Mouse (Mus musculus): ENCODE data around the gene Vps52.
A peak's percentile ranks its signal among the peaks of the same experiment; 100 is the strongest.
"Not testable (repeated sequence)": the region's sequence is repeated elsewhere in the genome, so short reads cannot be mapped to it uniquely, and the experiment has no call there.

The Vps52 gene

DNA sequence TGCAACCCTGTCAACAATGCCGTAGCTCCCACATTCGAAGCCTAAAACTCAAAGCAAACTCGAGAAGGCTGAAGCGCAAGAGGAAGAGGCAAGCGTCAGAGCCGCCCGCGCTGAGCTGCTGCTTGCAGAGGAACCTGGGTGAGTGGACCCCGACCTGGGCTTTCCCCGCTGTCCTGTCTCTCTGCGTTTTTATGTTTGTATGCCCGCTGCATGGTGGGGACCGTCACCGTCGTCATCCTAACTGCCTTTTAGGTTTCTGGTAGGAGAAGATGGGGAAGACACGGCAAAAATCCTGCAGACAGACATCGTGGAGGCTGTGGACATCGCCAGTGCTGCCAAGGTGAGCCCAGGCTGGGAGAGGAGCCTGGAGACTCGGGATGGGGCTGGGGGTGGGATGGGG, 14.2 kb upstream of the Vps52 start:
- no peak for DNase-seq (ENCODE audit: low read depth, low spot score)

DNA sequence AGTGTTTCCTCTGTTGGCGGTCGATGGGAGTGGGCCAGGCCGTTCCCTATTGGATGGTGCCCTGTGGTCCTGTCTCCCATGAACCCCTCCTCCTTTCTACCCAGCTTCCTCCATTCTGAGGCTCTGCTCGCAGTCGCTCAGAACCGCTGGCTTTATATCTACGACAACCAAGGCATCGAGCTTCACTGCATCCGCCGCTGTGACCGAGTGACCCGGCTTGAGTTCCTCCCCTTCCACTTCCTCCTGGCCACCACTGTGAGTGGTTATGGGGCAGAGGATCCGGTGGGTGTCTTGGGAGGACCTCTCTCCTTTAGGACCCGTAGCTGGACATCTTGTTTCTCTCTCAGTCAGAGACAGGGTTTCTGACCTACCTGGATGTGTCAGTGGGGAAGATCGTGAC, 12.2 kb upstream of the Vps52 start:
- DNase-seq (ENCODE audit: low read depth, low spot score), result no peak

DNA sequence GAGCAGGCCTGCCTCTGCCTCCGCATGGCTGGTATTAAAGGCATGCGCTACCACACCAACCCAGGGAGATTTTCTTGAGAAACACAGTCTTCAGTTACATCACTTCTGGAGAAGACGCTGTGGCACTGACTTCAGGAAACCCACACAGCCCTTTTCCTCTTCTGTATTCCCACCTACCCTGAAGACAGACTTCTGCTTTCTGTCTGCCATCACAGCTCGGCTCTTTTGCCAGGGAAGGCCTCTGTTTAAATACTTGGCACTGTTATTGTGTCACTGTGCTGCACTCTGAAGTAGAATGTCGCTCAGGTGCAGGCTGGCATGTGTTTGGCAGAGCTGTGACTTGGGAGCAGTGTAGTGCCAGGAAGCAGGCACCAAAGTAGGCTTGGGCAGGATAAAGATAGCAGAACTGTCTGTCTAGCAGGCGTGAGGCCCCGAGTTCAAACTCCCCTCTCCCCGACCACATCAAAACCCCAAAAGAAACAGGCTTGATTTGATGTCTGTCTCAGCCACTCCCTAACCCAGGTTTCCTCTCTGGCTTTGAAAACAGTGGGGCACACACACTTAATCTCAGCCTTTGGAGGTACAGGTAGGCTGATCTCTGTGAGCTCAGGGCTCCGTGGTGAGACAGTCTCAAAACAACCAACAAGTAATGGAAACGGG, 8.1 kb upstream of the Vps52 start:
- no peak for DNase-seq (ENCODE audit: low read depth, low spot score)

DNA sequence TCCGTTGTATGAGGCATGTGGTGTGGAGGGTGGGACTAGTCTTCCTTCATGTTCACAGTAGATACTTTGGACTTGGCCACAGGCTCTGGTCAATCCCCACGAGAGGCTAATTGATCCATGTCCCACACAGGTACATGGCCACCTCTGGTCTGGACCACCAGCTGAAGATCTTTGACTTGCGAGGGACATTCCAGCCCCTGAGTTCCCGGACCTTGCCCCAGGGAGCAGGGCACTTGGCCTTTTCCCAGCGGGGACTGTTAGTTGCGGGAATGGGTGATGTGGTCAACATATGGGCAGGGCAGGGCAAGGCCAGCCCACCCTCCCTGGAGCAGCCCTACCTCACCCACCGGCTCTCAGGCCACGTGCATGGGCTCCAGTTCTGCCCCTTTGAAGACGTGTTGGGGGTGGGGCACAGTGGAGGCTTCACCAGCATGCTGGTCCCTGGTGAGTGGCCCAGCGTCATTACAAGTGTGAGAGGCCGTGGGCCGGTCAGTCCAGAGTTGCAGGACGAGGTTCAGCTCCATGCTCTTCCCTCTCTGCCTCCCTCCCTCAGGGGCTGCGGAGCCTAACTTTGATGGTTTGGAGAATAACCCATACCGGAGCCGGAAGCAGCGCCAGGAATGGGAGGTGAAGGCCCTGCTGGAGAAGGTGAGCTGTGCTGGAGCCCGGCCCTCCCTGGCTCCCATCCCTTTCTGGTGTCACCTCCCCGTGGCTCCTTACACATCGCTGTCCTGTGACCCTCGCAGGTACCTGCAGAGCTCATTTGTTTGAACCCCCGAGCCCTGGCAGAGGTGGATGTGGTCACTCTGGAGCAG, 7.3 kb upstream of the Vps52 start:
- DNase-seq (ENCODE audit: low read depth, low spot score), result no peak

DNA sequence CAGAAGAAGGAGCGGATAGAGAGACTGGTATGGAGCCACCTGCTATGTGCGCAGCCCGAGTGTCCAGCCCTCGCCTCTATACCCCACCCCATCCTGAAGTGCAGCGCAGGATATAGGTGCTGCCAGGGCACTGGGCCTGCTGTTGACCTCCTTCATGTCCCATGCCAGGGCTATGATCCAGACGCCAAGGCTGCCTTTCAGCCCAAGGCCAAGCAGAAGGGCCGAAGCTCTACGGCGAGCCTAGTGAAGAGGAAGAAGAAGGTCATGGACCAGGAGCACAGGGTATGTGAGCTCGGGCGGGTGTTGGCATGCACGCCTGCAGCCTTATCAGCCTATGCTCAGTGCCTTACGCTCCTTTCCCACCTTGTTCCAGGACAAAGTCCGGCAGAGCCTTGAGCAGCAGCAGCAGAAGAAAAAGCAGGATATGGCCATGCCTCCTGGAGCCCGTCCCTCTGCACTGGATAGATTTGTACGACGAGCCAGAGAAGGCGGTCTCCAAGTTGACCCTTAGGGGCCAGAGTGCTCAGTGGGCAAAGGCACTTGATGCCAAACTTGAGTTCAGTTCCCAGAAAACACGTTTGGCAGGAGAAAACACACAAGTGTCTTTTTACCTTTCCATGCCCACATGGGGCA, 6.6 kb upstream of the Vps52 start:
- no peak for DNase-seq (ENCODE audit: low read depth, low spot score)

DNA sequence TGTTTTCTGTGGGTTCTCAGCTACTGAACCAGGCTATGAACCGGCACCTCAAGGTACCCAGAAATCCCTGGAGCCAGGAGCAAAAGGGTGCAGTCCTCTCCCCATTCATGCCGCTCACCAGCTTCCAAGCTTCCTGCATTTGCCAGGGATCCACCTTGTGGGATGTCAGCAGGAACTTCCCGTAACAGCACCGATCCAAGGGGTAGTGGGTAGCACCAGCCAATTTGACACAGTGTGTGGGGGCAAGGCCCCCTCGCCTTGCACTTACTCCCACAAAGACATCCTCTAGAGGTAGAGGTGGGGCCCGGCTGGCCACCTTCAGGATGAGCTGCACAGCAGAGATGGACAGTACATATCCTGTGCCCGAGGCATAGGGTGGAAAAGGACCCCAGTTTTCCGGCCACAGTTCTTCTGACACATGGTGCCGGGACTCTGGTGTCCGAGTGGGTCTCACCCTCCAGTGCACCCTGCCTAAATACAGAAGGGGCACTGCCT, 5.4 kb upstream of the Vps52 start:
- DNase-seq (ENCODE audit: low read depth, low spot score), result no peak

DNA sequence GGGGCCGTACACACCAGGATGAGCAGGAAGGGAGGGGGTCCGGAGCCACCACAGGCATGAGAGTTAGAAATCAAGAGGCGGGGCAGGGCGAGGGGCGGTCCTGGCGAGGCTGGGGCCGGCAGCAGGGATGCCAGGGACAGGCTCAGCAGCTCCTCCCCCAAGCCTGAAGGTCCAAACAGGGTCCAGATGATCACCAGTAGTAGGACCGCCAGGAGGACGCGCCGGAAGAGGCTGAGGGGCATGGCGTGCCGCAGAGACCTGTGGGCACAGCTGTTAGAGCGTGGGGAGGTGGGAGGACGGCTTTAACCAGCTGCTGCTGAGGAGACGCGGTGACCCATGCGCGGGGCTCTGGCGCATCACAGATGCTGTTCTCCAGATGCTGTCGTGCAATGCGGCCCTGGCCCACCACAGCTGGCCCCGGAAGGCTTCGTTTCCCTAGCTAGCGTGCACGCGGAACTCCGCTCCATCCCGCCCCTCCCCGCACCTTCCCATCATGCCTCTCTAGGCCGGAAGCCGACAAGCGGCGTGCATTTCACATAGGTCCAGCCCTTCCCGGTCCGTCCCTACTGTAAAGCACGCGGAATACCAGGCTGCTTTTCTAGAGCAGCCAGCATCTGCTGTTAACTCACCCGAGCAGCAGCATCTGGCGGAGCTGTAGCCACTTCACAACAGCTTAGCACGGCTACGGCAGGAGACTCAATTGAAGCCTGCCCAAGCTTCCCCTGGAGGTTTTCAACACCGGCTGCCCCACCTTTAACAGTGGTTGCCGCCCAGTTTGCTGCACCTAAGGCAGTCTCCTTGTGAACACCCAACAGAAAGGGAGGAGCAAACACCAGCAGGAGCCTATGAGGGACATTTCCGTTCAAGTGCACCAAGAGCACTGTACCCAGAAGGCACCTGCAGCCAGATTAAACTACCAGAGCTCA, 4.3 kb upstream of the Vps52 start, which contains the start of gene B3galt4:
Gene B3galt4, minus strand, starts transcription at position 468 of the 926 bp plus-strand sequence.
- DNase-seq (ENCODE audit: low read depth, low spot score), result peak; percentile 88

DNA sequence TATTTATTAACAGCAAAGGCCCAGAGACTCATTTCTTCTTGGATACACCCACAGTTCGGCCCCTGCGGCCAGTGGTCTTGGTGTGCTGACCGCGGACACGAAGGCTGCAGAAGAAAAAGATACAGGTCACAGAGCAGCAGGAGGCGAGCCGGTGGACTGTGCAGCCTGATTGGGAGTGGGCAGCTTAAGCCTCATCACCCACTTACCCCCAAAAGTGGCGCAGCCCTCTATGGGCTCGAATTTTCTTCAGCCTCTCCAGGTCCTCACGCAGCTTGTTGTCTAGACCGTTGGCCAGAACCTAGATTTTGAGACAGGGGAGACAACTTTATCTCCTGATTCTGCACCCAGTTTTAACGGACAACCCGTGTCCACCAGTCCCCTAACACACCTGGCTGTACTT, 3.6 kb upstream of the Vps52 start:
- DNase-seq (ENCODE audit: low read depth, low spot score), result not testable (repeated sequence)

DNA sequence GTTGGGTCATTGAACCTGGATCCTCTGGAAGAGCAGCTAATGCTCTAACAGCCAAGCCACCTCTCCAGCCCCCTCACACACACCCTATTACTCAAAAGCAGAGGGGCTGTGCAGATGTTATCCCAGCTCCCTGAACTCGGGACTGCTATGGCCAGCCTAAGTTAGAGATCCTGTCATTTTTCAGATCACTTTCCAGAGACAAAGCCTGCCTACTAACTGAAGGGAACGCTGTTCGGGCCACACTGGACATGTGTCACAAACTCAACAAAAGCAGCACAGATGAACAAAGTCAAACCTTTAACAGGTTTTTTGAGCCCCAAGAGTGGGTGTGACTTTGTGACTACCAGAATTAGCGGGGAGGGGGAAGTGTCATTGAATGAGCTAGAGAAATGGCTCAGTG, 2.7 kb upstream of the Vps52 start:
- no peak for DNase-seq (ENCODE audit: low read depth, low spot score)

DNA sequence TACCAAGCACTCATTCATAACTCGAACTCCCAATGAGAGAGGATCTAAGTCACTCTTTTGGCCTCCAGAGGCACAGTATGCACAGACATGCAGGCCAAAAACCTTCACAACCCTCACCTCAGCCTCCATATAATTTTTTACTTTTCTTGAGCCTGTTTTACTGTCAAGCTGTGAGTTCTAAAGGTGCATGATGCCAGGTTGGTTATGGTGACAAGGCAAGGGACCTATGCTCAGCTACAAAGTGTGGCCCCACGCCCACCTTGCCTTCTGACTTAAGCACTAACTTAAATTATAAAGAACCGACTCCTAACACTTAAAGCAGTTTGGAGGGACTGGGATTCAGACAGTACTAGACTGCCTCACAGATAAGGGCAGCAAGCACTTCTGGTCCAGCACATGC, 2.3 kb upstream of the Vps52 start:
- no peak for DNase-seq (ENCODE audit: low read depth, low spot score)

DNA sequence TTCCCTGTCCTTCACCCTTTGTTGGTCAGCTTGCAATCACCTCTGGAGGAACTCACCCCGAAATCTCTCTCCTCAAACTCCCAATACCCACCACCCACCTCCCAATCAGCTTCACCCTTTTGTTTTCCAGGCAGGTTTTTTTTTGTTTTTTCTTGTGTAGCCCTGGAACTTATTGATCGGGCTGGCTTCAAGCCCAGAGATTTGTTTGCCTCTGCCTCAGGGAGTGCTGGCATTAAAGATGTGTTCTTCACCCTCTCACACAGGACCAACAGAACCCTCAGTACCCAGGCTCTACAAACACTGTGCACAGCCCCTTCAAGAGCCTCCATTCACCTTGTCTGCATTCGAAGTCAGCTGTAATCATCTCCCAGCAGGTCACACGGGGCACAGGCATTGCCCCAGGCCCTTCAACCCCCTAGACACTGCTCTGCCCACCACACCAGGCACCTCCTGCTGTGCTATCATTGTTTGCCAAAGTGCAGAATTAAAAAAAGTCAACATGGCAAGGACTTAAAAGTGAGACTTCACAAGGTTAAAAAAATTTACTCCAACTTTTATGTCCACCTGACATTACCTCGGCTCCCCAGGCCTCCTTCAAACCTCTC, 1.5 kb upstream of the Vps52 start:
- no peak for DNase-seq (ENCODE audit: low read depth, low spot score)

DNA sequence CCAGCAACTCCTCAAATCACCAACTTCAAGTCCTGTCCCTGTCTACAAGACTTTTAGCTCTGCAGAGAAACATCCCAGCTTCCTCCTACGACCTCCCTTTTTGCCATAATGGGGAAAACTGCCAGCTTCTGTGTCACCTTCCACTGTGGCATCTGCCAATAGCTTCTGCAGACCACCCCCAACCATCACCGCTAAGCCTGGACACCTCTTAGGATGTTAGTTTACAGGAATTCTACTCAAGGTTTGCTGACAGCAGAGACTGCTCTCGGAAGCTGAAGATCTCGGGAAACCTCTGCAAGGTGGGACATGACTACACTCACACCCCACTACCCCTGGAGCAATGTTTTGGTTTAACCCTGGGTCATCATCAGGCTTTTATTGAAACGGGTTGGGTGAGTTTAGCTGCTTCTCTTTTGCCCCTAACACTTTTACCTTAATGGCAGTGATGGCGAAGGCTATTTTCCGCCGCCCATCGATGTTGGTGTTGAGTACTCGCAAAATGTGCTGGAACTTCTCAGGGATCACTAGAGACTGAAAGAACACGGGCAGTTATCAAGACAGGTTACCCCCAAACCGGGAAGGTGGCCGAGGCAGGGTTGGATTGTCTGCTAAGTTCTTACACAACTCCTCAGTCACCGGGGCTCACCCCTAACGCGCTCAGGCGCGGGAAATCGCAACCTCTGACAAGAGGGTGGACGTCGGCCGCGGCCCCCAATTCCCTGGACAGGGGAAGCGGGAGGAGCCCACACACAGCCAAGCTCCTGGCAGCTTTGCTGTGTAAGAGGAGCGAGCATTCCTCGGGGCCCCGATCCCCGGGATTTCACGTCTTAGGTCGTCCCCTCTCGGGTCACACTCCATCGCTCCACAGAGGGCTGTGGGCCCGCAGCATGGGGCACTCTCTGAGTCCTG, 712 bp upstream of the Vps52 start:
- no peak for DNase-seq (ENCODE audit: low read depth, low spot score)

DNA sequence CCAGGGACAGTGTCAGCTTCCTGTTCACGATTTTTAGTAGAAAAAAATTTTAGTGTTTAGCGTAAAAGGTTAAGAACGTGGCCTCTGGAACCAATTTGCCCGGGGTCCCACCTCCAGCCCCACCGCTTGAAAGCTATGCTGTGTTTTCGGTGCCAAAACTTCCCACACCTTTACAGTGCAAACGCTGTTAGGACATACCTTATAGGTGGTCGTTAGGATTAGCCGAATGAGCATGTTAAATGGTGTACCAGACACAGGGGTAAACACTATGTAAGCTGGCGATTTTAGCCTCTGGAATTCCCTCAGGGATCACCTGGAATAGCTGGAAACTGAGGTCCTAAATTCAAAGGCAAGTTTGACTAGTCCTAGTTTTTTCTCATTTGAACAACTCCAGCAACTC, 724 bp downstream of the Vps52 start:
- DNase-seq (ENCODE audit: low read depth, low spot score), result no peak

DNA sequence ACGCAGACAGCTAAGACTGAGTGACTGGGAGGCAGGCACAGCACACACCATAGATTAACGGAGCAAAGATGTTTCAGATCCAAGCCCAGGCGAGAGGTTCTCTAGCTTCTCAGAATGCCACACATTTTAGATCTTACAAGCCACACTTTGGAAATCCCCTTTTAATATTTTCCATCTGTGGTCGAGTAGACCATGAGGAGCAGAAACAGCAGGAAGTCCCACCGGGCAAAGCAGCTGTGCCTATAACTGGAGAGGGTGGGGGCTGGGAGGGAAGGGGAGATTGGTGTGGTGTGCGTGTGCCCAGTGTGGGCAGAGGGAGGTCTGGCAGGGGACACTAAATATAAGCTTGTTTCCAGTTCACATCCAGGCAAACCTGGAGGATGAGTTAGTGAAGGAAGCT, 1.9 kb downstream of the Vps52 start:
- no peak for DNase-seq (ENCODE audit: low read depth, low spot score)

DNA sequence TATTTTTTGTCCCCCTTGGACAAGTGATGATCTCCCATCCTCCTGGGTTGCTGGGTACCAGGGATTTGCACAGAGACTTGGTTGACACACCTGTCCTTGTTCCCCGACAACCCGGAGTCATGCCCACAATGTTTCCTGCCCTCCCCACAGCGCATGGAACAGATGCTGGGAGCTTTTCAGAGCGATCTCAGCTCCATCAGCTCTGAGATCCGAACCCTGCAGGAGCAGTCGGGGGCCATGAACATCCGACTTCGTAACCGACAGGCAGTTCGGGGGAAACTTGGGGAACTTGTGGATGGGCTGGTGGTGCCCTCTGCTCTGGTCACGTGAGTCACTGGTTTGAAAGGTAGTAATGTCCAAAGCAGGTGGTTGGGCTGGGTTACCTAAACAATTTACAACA, 2.8 kb downstream of the Vps52 start:
- no peak for DNase-seq (ENCODE audit: low read depth, low spot score)

DNA sequence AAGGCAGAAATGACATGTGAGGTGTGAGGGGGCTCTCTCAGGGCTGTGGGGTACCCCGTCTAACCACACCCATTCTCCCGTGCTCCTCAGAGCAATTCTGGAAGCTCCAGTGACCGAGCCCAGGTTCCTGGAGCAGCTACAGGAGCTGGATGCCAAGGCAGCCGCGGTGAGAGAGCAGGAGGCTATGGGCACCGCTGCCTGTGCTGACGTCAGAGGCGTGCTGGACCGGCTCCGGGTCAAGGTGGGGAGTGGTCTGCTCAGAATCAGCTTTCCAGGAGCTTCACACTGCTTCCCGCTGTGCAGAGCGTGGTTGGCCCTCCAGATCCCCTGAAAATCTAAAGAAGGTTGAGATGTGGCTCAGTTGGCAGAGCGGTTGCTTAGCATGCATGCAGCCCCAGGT, 3.5 kb downstream of the Vps52 start:
- no peak for DNase-seq (ENCODE audit: low read depth, low spot score)

DNA sequence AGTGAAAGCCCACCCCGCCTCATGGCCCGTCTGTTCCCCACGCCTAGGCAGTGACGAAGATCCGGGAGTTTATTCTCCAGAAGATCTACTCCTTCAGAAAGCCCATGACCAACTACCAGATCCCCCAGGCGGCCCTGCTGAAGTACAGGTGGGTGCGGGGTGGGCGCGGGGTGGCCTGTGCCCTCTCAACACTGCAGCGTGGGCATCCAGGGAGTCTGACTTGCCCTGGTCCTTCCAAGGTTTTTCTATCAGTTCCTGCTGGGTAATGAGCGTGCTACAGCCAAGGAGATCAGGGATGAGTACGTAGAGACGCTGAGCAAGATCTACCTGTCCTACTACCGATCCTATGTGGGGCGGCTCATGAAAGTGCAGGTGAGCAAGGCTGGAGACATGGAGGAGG, 4.3 kb downstream of the Vps52 start:
- no peak for DNase-seq (ENCODE audit: low read depth, low spot score)

DNA sequence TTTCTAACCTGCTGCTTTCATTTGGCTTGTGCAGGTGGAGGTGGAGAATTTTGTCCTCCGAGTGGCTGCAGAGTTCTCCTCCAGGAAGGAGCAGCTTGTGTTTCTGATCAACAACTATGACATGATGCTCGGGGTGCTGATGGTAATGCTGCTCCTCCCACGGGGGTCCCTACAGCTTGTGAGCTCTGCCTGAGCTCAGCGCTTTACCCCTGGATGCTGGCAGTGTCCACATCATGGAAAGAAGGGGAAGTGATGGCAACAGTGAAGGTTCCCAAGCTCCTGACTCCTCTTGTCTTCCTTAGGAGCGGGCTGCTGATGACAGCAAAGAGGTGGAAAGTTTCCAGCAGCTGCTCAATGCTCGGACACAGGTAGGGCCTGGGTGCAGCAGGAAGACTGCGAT, 7.3 kb downstream of the Vps52 start:
- no peak for DNase-seq (ENCODE audit: low read depth, low spot score)

DNA sequence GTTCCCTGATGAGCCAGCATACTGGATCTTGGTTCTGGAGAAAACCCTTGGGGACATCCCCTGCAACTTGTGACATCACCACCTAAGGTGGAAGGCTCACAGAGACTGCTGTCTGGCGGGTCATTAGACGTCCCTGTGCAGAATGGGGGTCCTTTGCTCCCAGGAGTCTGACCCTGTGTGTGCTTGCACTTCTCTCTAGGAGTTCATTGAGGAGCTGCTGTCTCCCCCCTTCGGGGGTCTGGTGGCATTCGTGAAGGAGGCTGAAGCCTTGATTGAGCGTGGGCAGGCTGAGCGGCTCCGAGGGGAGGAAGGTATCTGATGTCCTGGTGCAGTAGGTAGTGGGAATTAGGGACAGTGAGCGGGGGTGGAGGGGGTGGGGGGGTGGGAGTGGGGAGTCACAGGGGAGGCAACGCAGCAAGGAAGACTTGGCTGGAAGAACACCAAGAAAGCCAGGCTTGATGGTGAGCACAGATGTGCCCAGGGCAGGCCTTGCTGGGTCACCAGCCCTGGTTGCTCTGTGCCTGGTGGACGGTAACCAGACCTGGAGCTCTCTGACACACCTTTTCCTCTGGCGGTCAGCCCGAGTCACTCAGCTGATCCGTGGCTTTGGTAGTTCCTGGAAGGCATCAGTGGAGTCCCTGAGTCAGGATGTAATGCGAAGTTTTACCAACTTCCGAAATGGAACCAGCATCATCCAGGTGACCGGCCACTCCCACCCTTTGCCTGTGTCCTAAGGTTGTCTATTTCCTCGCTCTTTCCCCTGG, 9.7 kb downstream of the Vps52 start:
- no peak for DNase-seq (ENCODE audit: low read depth, low spot score)
